Mouse (Mus musculus) limb, embryonic 15.5 days (tissue): ENCODE results near the gene Sec1. TPM values are rescaled to one million over a fixed set of nuclear protein-coding genes. Genes with fewer than 3 reads are reported as not detected.

Experiments used
- ATAC-seq: fragments of 200-750 bp; cut with Nextera tagmentation; 2 replicates; pipeline ENCODE4 v1.8.0; 2017; ENCODE audit warnings: low read depth, moderate TSS enrichment; ENCODE audit not compliant: insufficient number of reproducible peaks, low FRiP score, low TSS enrichment
- H3K27ac ChIP-seq: fragments of 300-500 bp; sonication (generic); 2 replicates; pipeline ENCODE4 v1.5.1; 2015; ENCODE audit warnings: moderate library complexity, mild to moderate bottlenecking, inconsistent platforms
- H3K27me3 ChIP-seq: fragments of 300-500 bp; sonication (generic); 2 replicates; pipeline ENCODE4 v1.6.1; 2015; ENCODE audit warnings: inconsistent platforms
- H3K36me3 ChIP-seq: fragments of 300-500 bp; sonication (generic); 2 replicates; pipeline ENCODE4 v1.6.1; 2015; ENCODE audit warnings: inconsistent platforms
- H3K4me1 ChIP-seq: fragments of 300-500 bp; sonication (generic); 2 replicates; pipeline ENCODE4 v1.6.1; 2015; ENCODE audit warnings: inconsistent platforms
- H3K4me2 ChIP-seq: fragments of 300-500 bp; sonication (generic); 2 replicates; pipeline ENCODE4 v1.6.1; 2015; ENCODE audit warnings: mild to moderate bottlenecking, inconsistent platforms
- H3K4me3 ChIP-seq: fragments of 300-500 bp; sonication (generic); 2 replicates; pipeline ENCODE4 v1.5.1; 2015; ENCODE audit warnings: mild to moderate bottlenecking, inconsistent platforms
- H3K9ac ChIP-seq: fragments of 300-500 bp; sonication (generic); 2 replicates; pipeline ENCODE4 v1.6.1; 2015; ENCODE audit warnings: inconsistent platforms
- H3K9me3 ChIP-seq: fragments of 300-500 bp; sonication (generic); 2 replicates; pipeline ENCODE4 v1.6.1; 2016; ENCODE audit warnings: inconsistent platforms
- WGBS: fragments of 180-500 bp; shearing (Covaris S2); methylation state at CpG from one replicate; pipeline ENCODE4 v1.1.7; 2015; 5-methylcytosine and 5-hydroxymethylcytosine counted together
- polyA plus RNA-seq: library from polyadenylated mRNA; unstranded; fragments of >200 nt; fragmentation: Nextera tagmentation; extraction: Ambion mirVana; gene quantifications from 2 replicates; pipeline ENCODE4 v1.2.1, GENCODE M21; 2015

Gene Sec1
- polyA plus RNA-seq, 1 experiment from 2014 or later: 0.56 TPM

DNA sequence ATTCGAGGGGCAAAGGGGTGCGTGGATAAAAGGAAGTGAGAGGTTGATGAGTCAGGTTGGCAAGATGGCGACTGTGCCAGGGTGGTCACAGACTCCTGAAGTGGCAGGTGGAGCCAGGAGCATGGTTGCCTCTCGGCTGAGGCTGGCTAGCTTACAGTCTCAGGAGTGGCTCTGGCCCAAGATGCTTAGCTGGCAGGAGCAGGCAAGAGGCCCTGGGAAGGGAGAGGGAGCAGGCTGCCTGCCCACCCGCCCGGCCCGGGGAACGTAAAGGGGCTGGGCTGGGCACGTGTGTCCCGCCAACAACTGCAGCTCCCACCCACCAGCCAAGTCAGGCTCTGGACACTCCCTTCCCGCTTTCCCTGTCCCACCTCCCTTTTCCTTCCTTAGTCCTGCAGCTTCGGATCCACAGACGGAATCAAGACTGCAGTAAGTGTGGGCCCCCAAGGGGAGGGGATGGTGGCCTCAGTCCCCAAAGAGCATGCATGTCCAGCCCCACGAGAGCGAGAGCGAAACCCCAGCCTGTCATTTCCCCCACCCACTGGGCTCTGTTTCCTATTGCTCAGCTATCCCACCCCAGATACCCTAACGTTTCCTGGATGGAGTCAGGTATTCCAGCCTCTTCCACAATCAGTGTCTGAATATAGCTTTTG is 52.7 kb downstream of the Sec1 start:
- 39% methylated on average over 15 of the region's 17 CpGs for WGBS
- peak overlapping the region; percentile 45 for H3K4me3 ChIP-seq
- peak overlapping the region; percentile 91 for H3K27ac ChIP-seq
- H3K9ac ChIP-seq: peak overlapping the region; percentile 26; the same call in 1 of the 2 replicates
- no peaks in the 10 kb centered on the region for H3K9me3 ChIP-seq
- peak; percentile 47; the same call in 1 of the 2 replicates for ATAC-seq
- peaks cover 64% of the 10 kb centered on the region for H3K4me1 ChIP-seq
- H3K4me2 ChIP-seq: peak overlapping the region; percentile 76
- no peaks in the 10 kb centered on the region for H3K27me3 ChIP-seq
- peaks cover 11% of the 10 kb centered on the region for H3K36me3 ChIP-seq

DNA sequence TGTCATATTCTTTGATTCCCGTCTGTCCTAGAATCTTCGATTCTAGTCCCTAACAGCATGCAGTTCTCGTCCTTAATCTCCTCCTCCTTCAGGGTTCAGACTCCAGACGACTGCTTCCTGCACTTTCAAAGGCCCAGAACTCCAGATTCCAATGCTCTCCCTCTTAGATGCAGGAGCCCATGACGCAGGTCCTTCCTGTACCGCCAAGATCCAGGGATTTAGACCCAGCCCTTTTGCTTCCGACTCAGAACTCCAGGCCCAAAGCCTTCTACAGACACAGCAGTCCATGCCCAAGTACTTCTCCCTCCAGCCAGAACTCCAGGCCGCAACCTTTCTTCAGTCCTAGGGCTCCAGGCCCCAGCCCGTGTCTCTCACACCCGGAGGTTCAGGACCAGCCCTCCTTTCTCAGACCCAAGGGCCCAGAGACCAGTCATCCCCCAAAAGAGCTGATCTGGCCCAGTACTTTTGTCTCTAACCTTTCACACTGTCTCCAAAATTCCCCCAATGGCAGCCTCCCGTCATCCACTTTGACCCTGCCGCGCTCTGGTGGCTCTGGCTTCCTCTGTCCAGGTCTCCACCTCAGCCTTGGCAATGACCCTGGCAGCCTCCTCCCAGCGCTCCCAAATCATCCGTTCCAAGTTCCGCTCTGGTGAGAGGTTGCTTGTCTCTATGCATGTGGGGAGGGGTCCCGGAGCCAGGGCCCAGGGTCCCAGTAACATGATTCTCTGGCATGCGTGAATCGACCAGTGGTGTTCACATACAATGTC is 53.8 kb downstream of the Sec1 start:
- 0 out of 2 replicates have a peak overlapping the region, but pooled peaks have one; percentile 7 for H3K9ac ChIP-seq

DNA sequence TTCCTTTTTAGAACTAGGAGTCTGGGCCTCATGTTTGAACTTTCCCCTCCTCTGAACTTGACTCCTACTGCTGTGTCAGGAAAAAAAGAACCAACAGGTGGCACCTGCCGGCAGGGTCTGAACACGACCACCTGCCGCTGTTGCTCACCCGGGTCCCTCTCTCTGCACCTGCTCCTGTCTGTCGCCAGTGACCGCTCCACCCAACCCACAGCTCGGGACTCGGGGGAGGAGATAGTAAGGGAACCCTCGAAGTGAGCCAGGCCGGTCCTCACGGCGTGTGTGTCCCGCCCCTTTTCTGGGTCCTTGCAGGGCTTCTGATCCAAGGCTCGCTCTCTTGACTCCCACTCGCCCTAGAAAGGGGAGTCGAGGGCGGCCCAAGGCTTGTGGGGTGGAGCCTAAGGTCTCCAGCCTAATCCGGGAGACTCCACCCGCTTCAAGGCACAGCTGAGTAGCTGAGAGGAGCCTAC is 54.6 kb downstream of the Sec1 start, which contains the start of gene Mamstr:
TSS of gene Mamstr (plus strand) at position 417 of the 467 bp plus-strand sequence.
- Histone ChIP-seq H3K4me2 (0 out of 2 replicates have a peak within 1 kb of the TSS, but pooled peaks have one; percentile 76), H3K4me3 (peak within 1 kb of the TSS; percentile 45), H3K36me3 (peaks cover 13% of the 10 kb centered on the region), H3K9me3 (no peaks in the 10 kb centered on the region), H3K4me1 (peaks cover 59% of the 10 kb centered on the region), H3K27me3 (no peaks in the 10 kb centered on the region), H3K27ac (peak within 1 kb of the TSS; percentile 91), H3K9ac (0 out of 2 replicates have a peak within 1 kb of the TSS, but pooled peaks have one; percentile 7)
- no peak for ATAC-seq
- WGBS: 31% methylated on average over 19 of the region's 19 CpGs

More for the DNA sequence above, 53.8 kb downstream of the Sec1 start:
- peak overlapping the region; percentile 45 for H3K4me3 ChIP-seq
- no peak for ATAC-seq
- H3K4me1 ChIP-seq: peaks cover 66% of the 10 kb centered on the region
- H3K9me3 ChIP-seq: no peaks in the 10 kb centered on the region
- 73% methylated on average over 19 of the region's 19 CpGs for WGBS
- no peaks in the 10 kb centered on the region for H3K27me3 ChIP-seq
- H3K36me3 ChIP-seq: peaks cover 16% of the 10 kb centered on the region
- peak overlapping the region; percentile 91 for H3K27ac ChIP-seq
- 0 out of 2 replicates have a peak overlapping the region, but pooled peaks have one; percentile 76 for H3K4me2 ChIP-seq

DNA sequence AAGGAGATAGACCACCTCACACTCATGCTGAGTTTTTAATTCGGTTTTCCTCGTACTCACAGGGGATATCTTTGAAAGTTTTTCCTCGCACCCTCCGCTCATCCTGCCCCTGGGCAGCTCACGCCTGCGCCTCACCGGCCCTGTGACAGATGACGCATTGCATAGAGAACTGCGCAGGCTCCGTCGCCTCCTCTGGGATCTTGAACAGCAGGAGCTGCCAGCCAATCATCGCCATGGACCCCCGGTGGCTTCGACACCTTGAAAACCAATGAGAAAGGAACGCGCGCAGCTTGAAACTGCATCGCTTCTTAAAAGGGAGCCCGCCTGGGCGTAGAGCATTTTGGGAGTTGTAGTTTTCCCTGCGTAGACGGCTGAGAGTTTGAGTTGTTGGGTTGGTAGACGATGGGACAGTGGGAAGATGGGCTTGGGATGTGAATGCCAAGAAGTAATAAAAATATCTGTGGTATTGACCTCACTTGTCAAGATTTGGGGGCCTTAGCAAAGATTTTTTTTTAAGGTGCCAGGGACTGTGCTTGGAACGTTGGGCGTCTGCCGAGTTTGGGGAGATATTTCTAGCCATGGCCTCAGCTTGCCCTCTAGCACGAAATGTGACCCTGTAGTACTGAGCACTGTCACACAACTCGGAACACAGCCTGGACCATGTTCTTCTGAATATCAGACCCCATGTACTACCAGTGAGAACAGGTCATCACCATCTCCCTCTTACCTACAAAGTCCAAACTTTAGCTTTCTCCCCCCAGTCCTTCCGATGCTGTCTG is 55.4 kb downstream of the Sec1 start:
- peak overlapping the region; percentile 32 for H3K4me3 ChIP-seq
- H3K9me3 ChIP-seq: no peaks in the 10 kb centered on the region
- H3K36me3 ChIP-seq: peaks cover 13% of the 10 kb centered on the region
- H3K9ac ChIP-seq: no peak overlapping the region
- peak; percentile 80 for ATAC-seq
- H3K27ac ChIP-seq: peak overlapping the region; percentile 60
- no peaks in the 10 kb centered on the region for H3K27me3 ChIP-seq
- peak overlapping the region; percentile 47 for H3K4me2 ChIP-seq
- H3K4me1 ChIP-seq: peaks cover 52% of the 10 kb centered on the region
- WGBS: 21% methylated on average over 29 of the region's 29 CpGs

DNA sequence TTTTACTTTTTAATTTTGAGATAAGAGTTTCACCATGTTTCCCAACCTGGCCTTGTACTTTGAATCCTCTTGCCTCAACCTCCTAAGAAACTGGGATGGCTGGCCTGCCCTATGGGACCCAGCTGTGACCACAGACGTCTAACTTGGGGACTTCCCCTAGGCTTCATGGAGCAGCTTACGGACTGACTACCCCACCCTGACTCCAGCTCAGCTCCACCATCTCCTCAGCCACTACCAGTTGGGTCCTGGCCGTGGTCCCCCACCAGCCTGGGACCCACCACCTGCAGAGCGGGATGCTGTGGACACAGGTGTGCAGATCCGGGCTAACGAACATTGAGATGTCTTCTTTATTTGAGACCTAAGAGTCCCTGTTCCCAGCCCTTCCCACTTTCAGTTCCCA is 56.5 kb downstream of the Sec1 start:
- Histone ChIP-seq H3K9me3 (no peaks in the 10 kb centered on the region), H3K4me3 (no peak overlapping the region), H3K9ac (no peak overlapping the region), H3K36me3 (peaks cover 13% of the 10 kb centered on the region), H3K27ac (no peak overlapping the region), H3K4me2 (peak overlapping the region; percentile 47), H3K27me3 (0 out of 2 replicates have a peak, but pooled peaks cover 2% of the 10 kb centered on the region), H3K4me1 (peaks cover 44% of the 10 kb centered on the region)
- WGBS: 96% methylated on average over 6 of the region's 6 CpGs
- ATAC-seq: no peak

DNA sequence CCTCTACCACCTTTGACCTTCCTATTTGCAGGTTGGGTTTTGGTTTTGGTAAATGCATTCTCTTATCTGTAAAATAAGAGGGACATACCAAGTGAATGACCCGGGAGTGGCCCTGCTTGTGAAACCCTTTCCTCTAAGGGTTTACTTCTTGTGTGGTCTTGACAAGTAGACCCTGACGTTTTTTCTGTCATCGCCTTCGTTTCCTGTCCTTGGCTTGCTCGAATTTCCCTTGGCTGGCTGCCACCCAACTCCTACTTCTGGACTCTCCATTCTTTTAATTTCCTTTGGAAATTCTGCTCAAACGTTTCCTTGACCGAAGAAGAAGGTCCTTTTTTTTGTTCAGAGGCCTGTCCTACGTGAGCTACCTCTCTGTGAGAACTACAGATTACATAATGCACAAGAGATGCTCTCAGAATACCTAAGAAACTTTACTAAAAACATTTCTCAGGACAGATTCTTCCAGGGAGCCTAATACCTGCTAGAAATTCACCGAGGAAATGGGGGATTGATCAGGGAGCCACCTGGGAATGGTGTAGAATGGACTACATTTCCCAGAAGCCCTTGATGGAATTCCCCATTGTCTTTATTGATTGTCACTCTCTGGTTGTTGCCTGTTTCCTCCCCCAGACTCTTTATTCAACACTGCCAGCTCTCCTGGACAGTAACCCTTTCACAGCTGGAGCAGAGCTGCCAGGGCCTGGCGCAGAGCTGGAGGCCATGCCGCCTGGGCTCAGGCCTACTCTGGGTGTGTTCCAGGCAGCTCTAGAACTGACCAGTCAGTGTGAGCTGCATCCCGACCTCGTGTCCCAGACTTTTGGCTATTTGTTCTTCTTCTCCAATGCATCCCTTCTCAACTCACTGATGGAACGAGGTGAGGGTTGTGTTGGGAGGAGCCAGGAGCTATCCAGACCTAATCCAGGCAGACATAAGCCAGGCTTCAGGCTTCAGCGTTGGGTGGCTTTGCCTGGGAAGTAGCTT is 58.2 kb downstream of the Sec1 start:
- Histone ChIP-seq H3K4me2 (no peak overlapping the region), H3K9ac (no peak overlapping the region), H3K27ac (0 out of 2 replicates have a peak overlapping the region, but pooled peaks have one; percentile 22), H3K27me3 (0 out of 2 replicates have a peak, but pooled peaks cover 2% of the 10 kb centered on the region), H3K4me1 (peaks cover 34% of the 10 kb centered on the region), H3K36me3 (peaks cover 13% of the 10 kb centered on the region), H3K4me3 (no peak overlapping the region), H3K9me3 (no peaks in the 10 kb centered on the region)
- 74% methylated on average over 15 of the region's 15 CpGs for WGBS
- ATAC-seq: no peak

DNA sequence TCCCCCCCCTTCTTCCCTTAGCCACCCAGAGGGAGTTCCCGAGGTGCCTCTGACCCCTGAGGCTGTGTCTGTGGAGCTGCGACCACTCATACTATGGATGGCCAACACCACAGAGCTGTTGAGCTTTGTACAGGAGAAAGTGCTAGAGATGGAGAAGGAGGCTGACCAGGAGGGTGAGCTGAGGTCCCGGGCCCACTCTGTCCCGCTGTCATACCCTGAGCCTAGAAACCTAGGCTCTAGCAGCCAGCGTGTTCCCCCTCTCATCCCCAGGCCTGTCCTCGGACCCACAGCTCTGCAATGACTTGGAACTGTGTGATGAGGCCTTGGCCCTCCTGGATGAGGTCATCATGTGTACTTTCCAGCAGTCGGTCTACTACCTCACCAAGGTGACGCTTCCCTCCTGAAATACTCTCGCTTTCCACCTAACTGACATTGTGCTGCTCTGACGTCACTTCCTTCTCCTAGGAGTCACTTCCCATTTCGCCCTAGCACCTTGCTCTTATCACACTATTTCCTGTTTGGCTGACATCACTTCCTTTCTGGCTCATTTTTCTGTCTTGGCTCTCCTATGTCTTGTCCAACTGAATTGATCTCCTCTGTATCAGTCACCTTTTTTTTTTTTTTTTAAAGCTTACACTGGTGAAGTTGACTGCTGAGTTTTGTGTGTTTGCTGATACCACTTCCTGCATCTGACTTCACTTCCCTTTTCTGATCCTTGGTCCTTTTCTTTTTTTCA is 59.1 kb downstream of the Sec1 start:
- peaks cover 13% of the 10 kb centered on the region for H3K36me3 ChIP-seq
- WGBS: 86% methylated on average over 11 of the region's 11 CpGs
- no peaks in the 10 kb centered on the region for H3K9me3 ChIP-seq
- H3K4me1 ChIP-seq: peaks cover 29% of the 10 kb centered on the region
- no peak overlapping the region for H3K4me2 ChIP-seq
- H3K9ac ChIP-seq: no peak overlapping the region
- ATAC-seq: no peak
- H3K27me3 ChIP-seq: peaks cover 2% of the 10 kb centered on the region; the same call in 1 of the 2 replicates
- H3K27ac ChIP-seq: 0 out of 2 replicates have a peak overlapping the region, but pooled peaks have one; percentile 33
- H3K4me3 ChIP-seq: no peak overlapping the region

DNA sequence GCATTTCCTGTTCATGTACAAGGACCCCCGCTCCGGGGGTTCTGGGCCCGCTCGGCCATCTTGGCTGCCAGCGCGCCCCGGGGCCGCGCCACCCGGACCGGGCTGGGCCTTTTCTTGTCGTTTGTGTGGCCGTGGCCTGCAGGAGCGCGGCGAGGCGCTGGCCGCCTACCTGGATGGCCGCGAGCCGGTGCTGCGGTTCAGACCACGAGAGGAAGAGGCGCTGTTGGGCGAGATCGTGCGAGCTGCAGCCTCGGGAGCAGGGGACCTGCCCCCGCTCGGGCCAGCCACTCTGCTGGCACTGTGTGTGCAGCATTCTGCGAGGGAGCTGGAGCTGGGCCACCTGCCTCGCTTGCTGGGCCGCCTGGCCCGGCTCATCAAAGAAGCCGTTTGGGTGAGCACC is 61.7 kb downstream of the Sec1 start:
- Histone ChIP-seq H3K27me3 (peaks cover 6% of the 10 kb centered on the region; the same call in 1 of the 2 replicates), H3K4me3 (peak overlapping the region; percentile 27), H3K9ac (0 out of 2 replicates have a peak overlapping the region, but pooled peaks have one; percentile 28), H3K9me3 (no peaks in the 10 kb centered on the region), H3K36me3 (peaks cover 13% of the 10 kb centered on the region), H3K4me2 (peak overlapping the region; percentile 46), H3K4me1 (peaks cover 28% of the 10 kb centered on the region), H3K27ac (0 out of 2 replicates have a peak overlapping the region, but pooled peaks have one; percentile 27)
- ATAC-seq: no peak
- 18% methylated on average over 35 of the region's 35 CpGs for WGBS

DNA sequence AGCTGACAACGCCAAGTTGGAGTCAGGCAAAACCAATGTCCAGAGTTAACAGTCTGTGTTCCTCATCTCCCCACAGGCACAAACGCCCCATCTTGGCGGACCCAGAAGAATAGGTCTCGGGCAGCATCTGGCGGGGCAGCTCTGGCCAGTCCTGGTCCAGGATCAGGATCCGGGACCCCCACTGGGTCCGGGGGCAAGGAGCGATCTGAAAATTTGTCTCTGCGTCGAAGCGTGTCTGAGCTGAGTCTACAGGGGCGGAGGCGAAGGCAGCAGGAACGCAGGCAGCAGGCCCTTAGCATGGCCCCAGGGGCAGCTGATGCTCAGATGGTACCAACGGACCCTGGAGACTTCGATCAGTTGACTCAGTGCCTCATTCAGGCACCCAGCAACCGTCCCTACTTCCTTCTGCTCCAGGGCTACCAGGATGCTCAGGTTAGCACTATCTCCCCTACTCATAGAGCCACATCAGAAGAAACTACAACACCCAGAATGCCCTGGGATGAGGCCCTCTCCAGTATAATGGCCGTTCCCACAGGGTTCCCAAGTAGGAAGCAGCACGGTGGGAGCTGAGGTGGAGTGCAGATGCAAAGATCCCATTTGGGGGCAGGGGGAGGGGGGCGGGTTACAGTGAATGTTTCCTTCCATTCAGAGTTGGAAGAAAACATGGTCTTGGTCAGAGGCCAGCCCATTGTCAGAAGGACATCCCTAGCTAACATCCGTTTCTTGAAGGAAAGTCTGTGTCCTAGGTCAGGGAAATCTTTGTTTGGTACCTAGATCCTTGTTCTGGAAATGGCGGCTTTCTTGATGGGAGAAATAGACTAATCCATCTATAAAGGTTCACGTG is 63.9 kb downstream of the Sec1 start:
- no peak overlapping the region for H3K4me2 ChIP-seq
- peaks cover 6% of the 10 kb centered on the region; the same call in 1 of the 2 replicates for H3K27me3 ChIP-seq
- 69% methylated on average over 23 of the region's 23 CpGs for WGBS
- peaks cover 27% of the 10 kb centered on the region for H3K4me1 ChIP-seq
- H3K36me3 ChIP-seq: no peaks in the 10 kb centered on the region
- no peaks in the 10 kb centered on the region for H3K9me3 ChIP-seq
- H3K27ac ChIP-seq: no peak overlapping the region
- no peak for ATAC-seq
- no peak overlapping the region for H3K9ac ChIP-seq
- H3K4me3 ChIP-seq: no peak overlapping the region
